In the genomic region with DNA sequence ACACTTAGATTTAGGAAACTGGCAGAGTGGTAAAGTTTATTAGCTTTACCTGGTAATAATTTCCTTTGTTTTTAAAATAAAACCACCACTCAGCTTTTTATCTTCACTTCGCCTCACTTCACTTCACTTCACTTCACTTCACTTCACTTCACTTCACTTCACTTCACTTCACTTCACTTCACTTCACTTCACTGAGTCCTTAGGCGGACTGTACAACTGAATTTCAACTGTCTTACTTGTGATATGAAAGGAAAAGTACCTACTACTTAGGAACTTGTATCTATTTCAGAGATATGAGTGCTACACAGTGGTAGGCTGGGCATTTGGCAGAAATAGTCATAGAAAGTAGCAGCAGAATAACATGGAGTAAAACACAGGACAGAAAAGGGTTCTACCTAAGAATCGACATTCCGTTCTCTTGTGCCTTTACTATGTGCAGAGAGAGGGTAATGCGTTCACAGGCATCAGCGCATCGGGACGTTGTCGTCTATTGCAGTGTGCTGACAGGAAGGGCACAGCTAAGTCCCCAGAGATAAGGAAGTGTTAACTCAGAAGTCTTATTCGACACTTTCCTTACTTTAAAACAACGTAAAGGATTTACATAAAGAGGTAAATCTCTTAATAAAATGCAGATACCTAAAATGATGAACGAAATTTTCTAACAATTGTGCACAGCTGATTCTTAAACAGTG, we compare ENCODE assay signal across 11 mouse cellular contexts.
"Had no signal": no experiment of that assay in that cellular context is flagged by ENCODE, and none has a peak within 500 bp of the region (broad histone marks: within the 10 kb centered on the region; RNA-seq: fewer than 3 reads in every experiment).

No protein-coding gene starts in this region.

- H3K9ac ChIP-seq: kidney, embryonic 15.5 days; liver, embryonic 13.5 days; lung, embryonic 14.5 days; stomach, embryonic 15.5 days had no signal

- H3K4me3 ChIP-seq: kidney, embryonic 15.5 days; left cerebral cortex, adult 2 months; liver, embryonic 13.5 days; stomach, embryonic 15.5 days had no signal

- DNase-seq: kidney, postnatal 10 days; layer of hippocampus, postnatal 36 days; liver, embryonic 13.5 days; lung, embryonic 14.5 days; midbrain, embryonic 14.5 days; thymus, postnatal 25 days had no signal

- H3K27ac ChIP-seq: kidney, embryonic 15.5 days; left cerebral cortex, adult 2 months; liver, embryonic 13.5 days; macrophage; stomach, embryonic 15.5 days had no signal

- H3K4me2 ChIP-seq: kidney, embryonic 15.5 days; liver, embryonic 13.5 days; lung, embryonic 14.5 days; stomach, embryonic 15.5 days had no signal

- H3K9me3 ChIP-seq: kidney, embryonic 15.5 days; liver, embryonic 13.5 days; stomach, embryonic 15.5 days had no signal

- H3K4me1 ChIP-seq: kidney, embryonic 15.5 days; liver, embryonic 13.5 days; stomach, embryonic 15.5 days had no signal

- ATAC-seq: intestine, postnatal 0 days had no signal

- H3K27me3 ChIP-seq: kidney, embryonic 15.5 days; liver, embryonic 13.5 days; stomach, embryonic 15.5 days had no signal
